Mouse (Mus musculus): ENCODE measurements at regions not wholly inside any gene's neighbourhood (a gene's known extent, or its start where the extent isn't known, plus 50 kb on each side); places are given as distances from the start of the nearest gene placed in this dataset.

GRCm38 (mm10) chr4:29133404-29134307 is 320.7 kb downstream of the Epha7 start:
- ATAC-seq (replicated peaks; ENCODE audit: poor library complexity, severe bottlenecking) = no peak

- ATAC-seq (replicated peaks; ENCODE audit: poor library complexity, severe bottlenecking) = peak; percentile 27; the same call in 1 of the 2 replicates
Observed at GRCm38 (mm10) chr4:29135685-29136385, 322.9 kb downstream of the Epha7 start.

- ATAC-seq (replicated peaks; ENCODE audit: poor library complexity, severe bottlenecking) = no peak
Observed at GRCm38 (mm10) chr4:29138771-29139301, 325.9 kb downstream of the Epha7 start.

DNA sequence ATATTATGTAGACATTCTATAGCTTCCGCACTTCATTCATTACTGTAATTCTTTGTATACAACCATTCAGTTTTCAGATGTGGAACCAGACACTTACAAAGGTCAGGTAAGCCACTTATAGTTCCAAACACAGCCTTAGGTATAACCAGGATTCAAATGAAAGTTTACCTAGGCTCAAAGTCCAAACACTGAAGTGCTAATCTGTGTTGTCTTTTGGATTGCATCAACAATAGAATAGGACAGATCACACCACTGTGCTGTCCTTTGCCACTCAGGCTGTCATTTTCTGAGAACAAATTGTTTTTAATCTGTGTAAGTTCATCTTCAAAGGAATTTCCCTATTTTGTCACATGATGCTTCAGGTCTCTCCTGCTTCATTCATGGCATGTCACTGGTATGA is 330.5 kb downstream of the Epha7 start:
- no peak for ATAC-seq (replicated peaks; ENCODE audit: poor library complexity, severe bottlenecking)

DNA sequence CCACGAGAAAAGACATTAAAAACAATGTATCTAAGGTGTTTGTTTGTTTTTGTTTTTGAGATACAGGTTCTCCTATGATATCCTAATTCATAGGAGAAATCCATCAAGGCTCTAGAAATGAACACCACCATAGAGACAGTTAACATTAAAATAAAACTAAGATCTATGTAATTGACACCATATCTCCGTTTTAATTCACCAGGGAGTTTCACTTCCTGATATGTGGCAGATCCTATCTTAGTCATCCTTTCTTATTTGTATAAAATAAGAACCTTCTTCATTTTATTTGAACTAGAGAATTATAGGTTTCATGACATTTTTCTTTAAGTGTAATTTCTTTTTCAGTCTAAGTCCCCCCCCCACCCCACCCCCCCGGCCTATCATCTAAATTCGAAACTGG is 332.3 kb downstream of the Epha7 start:
- peak; percentile 75 for ATAC-seq (replicated peaks; ENCODE audit: poor library complexity, severe bottlenecking)

DNA sequence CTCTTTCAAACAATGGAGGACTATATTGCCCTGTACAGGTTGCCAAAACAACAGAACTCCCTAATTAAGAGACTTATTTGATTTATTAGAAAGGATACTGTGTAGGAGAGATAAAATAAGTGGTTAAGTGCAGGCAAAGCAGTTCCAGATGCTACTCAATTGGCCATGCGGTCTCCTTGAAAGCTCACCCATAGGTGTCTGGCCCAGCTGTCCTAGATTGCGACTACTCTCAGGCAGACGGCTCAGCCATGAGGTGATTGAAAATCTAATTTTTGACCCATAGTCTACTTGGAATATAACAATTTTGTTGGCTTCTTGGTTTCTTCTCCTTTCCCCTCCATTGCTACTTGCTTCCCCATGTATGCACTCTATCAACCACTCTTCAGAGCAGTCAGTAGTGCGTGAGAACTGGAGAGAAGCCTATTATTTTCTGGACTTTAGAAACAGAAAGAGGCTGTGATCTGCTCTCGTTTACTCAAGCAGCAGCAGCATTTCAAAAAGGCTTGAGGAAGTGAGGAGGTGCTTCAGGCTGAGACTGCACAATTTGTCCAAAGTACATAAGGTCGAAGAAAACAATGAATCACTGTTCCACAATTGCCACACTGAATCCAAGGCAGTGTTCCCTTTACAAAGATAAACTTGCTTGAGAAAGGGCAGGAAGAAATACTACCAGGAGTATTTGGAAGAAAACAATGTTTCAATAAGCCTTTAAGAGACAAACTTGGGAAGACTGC is 339.4 kb downstream of the Epha7 start:
- ATAC-seq (replicated peaks; ENCODE audit: poor library complexity, severe bottlenecking) = no peak

DNA sequence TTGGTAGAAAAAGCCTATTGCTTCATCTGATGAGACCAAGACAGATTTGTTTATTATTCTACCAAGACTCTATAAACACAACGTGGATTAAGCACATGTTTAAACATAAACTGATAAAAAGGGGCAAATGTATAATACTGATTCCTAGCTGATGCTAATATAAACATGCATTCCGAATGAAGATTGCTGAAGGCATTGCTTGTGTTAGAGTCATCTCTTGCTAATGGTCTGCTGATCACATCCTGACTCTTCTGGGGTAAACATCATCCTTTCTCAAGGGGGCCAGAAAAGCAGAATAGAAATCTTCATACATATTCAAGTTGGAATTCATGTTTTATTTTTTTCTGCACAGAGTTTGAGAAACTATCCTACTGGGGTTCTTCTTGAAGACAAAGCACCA is 369.6 kb downstream of the Epha7 start:
- ATAC-seq (replicated peaks; ENCODE audit: poor library complexity, severe bottlenecking) = no peak

DNA sequence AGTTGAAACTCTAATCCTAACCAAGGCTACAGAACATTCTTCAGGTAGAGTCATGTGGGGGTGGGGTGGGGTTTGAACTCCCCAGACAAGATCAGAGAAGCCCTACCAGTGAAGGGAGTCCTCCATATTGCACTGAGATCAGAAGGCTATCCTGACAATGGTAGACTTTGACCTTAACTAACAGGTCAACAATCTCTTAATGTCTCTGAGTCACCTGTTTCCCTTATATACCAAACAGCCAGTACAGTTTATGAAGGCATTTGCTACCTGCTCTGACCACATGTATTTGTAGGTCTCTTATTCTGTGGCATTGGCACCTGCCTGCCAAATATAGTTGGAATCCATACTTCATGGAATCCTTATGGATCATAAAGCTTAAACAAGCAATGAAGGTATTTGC is 370.5 kb downstream of the Epha7 start:
- ATAC-seq (replicated peaks; ENCODE audit: poor library complexity, severe bottlenecking) = no peak

DNA sequence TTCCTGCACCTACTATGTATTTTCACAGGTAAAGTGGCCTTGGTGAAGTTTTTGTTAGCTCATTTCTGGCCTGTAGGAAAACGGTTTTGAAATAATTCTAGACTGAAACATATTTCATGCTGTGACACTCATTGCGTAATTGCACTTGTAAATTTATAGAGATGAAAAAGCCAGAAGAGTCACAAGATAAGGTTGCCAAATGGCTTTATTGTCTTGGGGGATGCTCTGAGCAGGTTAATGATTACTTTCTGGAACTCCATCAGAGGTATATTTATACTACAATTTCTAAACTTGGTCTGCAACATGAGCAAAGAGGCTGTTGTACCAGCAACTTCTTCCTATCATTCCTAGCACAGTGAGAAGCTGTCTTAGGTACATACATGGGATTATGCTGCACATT is 370.9 kb downstream of the Epha7 start:
- ATAC-seq (replicated peaks; ENCODE audit: poor library complexity, severe bottlenecking) = no peak

GRCm38 (mm10) chr4:29200976-29201375 is 388.0 kb downstream of the Epha7 start:
- ATAC-seq (replicated peaks; ENCODE audit: poor library complexity, severe bottlenecking) = no peak

All from granulocyte monocyte progenitor cell, adult 5-6 weeks (primary cell).